Mouse (Mus musculus): ENCODE results near the gene Ddx10.

GRCm38 (mm10) chr9:53258199-53258598 lies 10.3 kb upstream of the Ddx10 start:
- no peak for TF ChIP-seq CTCF (IDR thresholded peaks at IDR 0.05; ENCODE audit: borderline replicate concordance, insufficient read depth, low read length)
- no peak for TF ChIP-seq POLR2A (IDR thresholded peaks at IDR 0.05; ENCODE audit: low read depth, low read length)
